Mouse (Mus musculus): ENCODE measurements around the gene Cpox.

DNA sequence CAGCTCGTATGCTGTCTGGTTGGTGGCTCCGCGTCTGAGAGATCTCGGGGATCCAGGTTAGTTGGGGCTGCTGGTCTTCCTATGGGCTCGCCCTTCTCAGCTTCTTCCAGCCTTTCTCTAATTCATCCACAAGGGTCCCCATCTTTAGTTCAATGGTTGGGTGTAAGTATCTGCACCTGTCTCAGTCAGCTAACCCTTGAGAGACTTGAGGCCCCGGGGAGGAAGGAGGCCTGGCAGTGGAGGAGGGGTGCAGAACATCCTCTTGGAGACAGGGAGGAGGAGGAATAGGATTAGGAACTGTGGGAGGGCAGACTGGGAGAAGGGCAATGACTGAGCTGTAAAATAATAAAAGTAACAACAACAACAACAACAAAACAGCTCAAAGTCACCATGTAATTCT is 30.1 kb downstream of the Cpox start:
- no peak for TF ChIP-seq CTCF (IDR thresholded peaks at IDR 0.05; ENCODE audit: borderline replicate concordance, extremely low read depth, insufficient read depth, insufficient read length)
- no peak for TF ChIP-seq POLR2A (IDR thresholded peaks at IDR 0.05; ENCODE audit: borderline replicate concordance, extremely low read depth, insufficient read depth, insufficient read length, poor library complexity, severe bottlenecking)
